Mouse (Mus musculus) kidney, adult 2 months (tissue): ENCODE measurements at regions not wholly inside any gene's neighbourhood (a gene's known extent, or its start where the extent isn't known, plus 50 kb on each side); places are given as distances from the start of the nearest gene placed in this dataset.

ENCODE experiments used
- DNase-seq: peaks from one replicate; pipeline ENCODE4 v3.0.0; 2021
- H3K27ac ChIP-seq: fragments of 200-500 bp; 2 replicates; pipeline ENCODE4 v1.5.1; 2012; ENCODE audit warnings: low read depth, low read length, control low read depth, inconsistent platforms; ENCODE audit not compliant: insufficient read depth
- H3K27me3 ChIP-seq: fragments of 200-500 bp; replicated peaks from 2 replicates; pipeline ENCODE4 v1.6.1; 2012; ENCODE audit warnings: mild to moderate bottlenecking, moderate library complexity, low read length, inconsistent platforms; ENCODE audit not compliant: control insufficient read depth, insufficient read depth
- H3K36me3 ChIP-seq: fragments of 200-500 bp; 2 replicates; pipeline ENCODE4 v1.6.1; 2012; ENCODE audit warnings: mild to moderate bottlenecking, moderate library complexity, low read length, inconsistent platforms; ENCODE audit not compliant: control insufficient read depth, insufficient read depth
- H3K4me1 ChIP-seq: fragments of 200-500 bp; 2 replicates; pipeline ENCODE4 v1.6.1; 2011; ENCODE audit warnings: low read length; ENCODE audit not compliant: control insufficient read depth, insufficient read depth
- H3K4me3 ChIP-seq: fragments of 200-500 bp; 2 replicates; pipeline ENCODE4 v1.5.1; 2011; ENCODE audit warnings: mild to moderate bottlenecking, low read depth, low read length, control low read depth; ENCODE audit not compliant: insufficient read depth
- CTCF ChIP-seq: fragments of 200-500 bp; conservative IDR thresholded peaks from 2 replicates; pipeline ENCODE4 v1.5.1; 2011; ENCODE audit warnings: low read depth, mild to moderate bottlenecking, control low read depth, low read length, moderate library complexity, mixed read lengths; ENCODE audit not compliant: insufficient read depth, insufficient read length
- POLR2A ChIP-seq: fragments of 200-500 bp; IDR thresholded peaks from one replicate; pipeline ENCODE4 v1.6.1; 2011; ENCODE audit warnings: low read depth, low read length, control low read depth
- WGBS: fragments of 180-500 bp; shearing (Covaris S2); methylation state at CpG from one replicate; pipeline ENCODE4 v1.1.7; 2018; 5-methylcytosine and 5-hydroxymethylcytosine counted together

DNA sequence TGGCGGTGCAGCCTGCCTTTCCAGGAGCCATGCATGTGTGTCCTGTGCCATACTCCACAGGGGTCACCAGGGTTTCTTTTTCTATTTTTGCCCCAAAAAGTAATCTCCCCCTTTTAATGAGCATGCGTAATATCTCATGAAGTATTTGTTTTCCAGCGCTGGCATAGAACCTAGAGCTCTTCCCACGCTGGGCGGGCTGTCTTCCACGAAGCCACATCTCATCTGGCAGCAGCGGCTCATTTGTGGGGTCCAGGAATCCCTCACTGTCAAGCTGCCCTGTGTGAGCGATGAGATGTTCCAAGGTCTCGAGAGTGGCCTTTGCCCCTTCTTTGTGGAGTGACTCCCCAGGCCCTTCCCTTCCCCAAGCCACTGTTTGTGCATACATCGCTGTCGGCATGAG lies 184.8 kb upstream of the Kcnab2 start:
- no peak for DNase-seq
- Histone ChIP-seq H3K27ac (no peak overlapping the region), H3K4me1 (no peaks in the 10 kb centered on the region), H3K27me3 (no peaks in the 10 kb centered on the region), H3K36me3 (no peaks in the 10 kb centered on the region), H3K4me3 (no peak overlapping the region)
- TF ChIP-seq POLR2A, result no peak
- no peak for TF ChIP-seq CTCF
- WGBS, result 64% methylated on average over 11 of the region's 11 CpGs

DNA sequence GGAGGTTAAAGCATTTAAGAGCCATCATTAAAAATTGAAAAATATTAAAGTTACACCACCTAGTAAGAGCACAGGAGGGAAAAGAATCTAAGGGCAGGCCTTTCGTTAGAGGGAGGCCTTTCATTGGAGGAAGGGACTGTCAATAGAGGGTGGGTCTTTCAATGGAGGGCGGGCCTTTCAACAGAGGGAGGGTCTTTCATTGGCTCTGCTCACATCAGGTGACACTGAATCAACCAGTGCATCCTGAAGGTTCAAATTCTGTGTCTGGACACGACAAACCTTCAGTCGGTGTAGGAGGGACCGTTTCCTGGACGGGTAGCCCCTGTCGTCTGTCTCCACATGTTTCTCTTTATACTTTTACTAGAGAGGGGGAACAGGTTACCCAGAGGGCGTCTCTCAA lies 172.5 kb upstream of the Kcnab2 start:
- no peak overlapping the region for H3K27ac ChIP-seq
- no peaks in the 10 kb centered on the region for H3K27me3 ChIP-seq
- WGBS, result 56% methylated on average over 8 of the region's 8 CpGs
- TF ChIP-seq POLR2A (no peak), CTCF (no peak)
- no peak overlapping the region for H3K4me3 ChIP-seq
- H3K4me1 ChIP-seq, result no peaks in the 10 kb centered on the region
- H3K36me3 ChIP-seq, result no peaks in the 10 kb centered on the region
- no peak for DNase-seq

DNA sequence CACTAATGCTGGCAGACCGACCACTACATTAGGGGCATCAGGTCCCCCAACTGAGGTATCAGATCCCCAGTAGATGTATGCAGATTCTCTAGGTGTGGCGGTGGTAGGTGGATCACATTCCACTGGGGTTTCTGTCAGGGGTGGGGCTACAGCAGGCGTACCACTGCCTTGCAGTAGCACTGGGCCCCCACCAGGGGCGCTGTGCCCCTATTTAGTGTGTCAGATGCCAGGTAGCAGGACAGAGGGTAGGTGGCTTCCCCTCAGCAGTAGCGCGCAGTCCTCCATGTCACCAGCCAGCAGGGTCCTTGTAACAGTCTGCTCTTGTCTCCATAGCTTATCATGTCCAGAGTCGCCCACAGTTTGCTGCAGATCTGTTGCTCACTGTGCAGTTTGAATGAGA lies 169.9 kb upstream of the Kcnab2 start:
- no peaks in the 10 kb centered on the region for H3K27me3 ChIP-seq
- no peak overlapping the region for H3K4me3 ChIP-seq
- 49% methylated on average over 7 of the region's 7 CpGs for WGBS
- TF ChIP-seq CTCF (peak; percentile 61), POLR2A (no peak)
- peak; percentile 26 for DNase-seq
- no peaks in the 10 kb centered on the region for H3K4me1 ChIP-seq
- no peak overlapping the region for H3K27ac ChIP-seq
- no peaks in the 10 kb centered on the region for H3K36me3 ChIP-seq

DNA sequence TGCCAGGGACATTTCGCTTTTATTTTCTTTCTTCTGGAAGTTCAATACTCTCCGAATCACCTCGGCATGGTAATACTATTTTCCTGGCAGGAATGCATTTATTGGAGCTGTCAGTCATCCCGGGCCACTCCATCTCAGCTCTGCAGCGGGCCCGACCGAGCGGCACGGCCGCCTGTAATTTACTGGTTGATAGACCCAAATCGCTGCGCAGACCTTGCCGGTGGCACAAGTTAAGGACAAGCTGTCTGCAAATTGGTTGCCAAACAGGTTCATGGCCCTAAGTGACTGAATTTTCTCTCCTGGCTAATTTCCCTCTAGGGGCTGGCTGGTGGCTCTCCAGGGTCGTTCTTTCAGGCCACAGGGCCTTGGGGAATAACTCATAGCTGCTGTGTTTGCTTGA lies 169.4 kb upstream of the Kcnab2 start:
- Histone ChIP-seq H3K4me1 (no peaks in the 10 kb centered on the region), H3K36me3 (no peaks in the 10 kb centered on the region), H3K27me3 (no peaks in the 10 kb centered on the region), H3K4me3 (no peak overlapping the region), H3K27ac (no peak overlapping the region)
- peak; percentile 4 for DNase-seq
- WGBS, result 64% methylated on average over 14 of the region's 14 CpGs
- no peak for TF ChIP-seq POLR2A
- no peak for TF ChIP-seq CTCF

DNA sequence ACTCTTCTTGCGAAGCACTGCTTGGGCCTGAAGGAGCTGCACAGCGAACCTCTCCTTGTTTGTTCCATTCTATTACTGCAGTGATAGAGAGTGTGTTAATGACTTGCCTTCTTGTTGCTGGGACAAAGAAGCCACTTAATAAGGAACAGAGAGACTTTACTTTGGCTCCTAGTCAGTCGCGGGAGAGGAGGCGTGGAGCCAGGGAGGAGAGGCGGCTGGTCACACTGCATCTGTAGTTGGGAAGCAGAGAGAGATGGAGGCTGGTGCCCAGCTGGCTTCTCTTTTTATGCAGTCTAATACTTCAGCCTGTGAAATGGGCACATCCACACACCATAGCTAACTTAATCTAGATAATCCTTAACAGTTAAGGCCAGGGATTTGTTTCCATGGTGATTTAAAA lies 159.4 kb upstream of the Kcnab2 start:
- Histone ChIP-seq H3K27me3 (no peaks in the 10 kb centered on the region), H3K4me1 (no peaks in the 10 kb centered on the region), H3K27ac (no peak overlapping the region), H3K36me3 (no peaks in the 10 kb centered on the region), H3K4me3 (no peak overlapping the region)
- TF ChIP-seq CTCF (no peak), POLR2A (no peak)
- DNase-seq, result no peak
- WGBS, result 70% methylated on average over 6 of the region's 6 CpGs

DNA sequence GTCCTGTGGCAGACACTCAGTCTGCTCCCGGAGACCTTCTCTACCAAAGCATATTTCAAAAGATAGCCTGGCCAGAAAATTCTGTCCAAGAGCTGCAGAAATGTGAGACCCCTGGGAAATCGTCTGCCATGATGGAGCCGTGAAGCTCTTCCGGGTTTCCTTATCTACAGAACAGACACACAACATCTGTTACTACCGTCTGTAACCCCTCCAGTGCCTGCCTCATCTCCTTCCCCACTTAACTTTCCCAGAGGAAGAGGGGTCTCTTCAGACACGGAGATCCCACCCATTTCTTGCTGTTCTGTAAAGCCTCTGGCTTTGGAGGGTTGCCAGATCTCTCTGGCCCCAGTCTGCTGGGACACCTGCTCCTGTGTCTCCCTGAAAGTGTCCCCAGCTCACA lies 156.2 kb upstream of the Kcnab2 start:
- no peaks in the 10 kb centered on the region for H3K27me3 ChIP-seq
- DNase-seq, result no peak
- no peak overlapping the region for H3K4me3 ChIP-seq
- H3K27ac ChIP-seq, result no peak overlapping the region
- TF ChIP-seq CTCF (no peak), POLR2A (no peak)
- no peaks in the 10 kb centered on the region for H3K36me3 ChIP-seq
- H3K4me1 ChIP-seq, result no peaks in the 10 kb centered on the region
- 37% methylated on average over 6 of the region's 6 CpGs for WGBS

DNA sequence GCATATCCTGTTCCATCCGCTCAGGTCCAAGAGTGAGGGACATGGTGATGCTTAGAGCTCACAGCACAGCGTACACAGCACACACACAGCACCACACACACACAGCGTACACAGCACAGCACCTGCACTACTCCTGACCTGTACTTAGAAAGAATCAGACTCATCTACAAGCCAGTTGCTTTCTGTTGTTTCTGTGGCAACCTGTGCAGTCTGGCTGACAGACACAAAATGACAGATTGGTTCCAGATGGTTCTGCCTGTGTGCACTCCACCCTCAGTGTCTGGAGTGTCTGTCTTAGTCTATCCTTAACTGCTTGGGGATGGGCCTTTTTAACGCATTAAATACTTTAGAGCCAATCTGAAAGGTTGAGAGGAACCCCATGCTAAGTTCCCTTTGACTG lies 150.4 kb upstream of the Kcnab2 start:
- WGBS, result 82% methylated on average over 4 of the region's 4 CpGs
- H3K27ac ChIP-seq, result no peak overlapping the region
- no peaks in the 10 kb centered on the region for H3K27me3 ChIP-seq
- no peak overlapping the region for H3K4me3 ChIP-seq
- H3K4me1 ChIP-seq, result no peaks in the 10 kb centered on the region
- no peak for DNase-seq
- H3K36me3 ChIP-seq, result no peaks in the 10 kb centered on the region
- TF ChIP-seq CTCF, result no peak
- no peak for TF ChIP-seq POLR2A

DNA sequence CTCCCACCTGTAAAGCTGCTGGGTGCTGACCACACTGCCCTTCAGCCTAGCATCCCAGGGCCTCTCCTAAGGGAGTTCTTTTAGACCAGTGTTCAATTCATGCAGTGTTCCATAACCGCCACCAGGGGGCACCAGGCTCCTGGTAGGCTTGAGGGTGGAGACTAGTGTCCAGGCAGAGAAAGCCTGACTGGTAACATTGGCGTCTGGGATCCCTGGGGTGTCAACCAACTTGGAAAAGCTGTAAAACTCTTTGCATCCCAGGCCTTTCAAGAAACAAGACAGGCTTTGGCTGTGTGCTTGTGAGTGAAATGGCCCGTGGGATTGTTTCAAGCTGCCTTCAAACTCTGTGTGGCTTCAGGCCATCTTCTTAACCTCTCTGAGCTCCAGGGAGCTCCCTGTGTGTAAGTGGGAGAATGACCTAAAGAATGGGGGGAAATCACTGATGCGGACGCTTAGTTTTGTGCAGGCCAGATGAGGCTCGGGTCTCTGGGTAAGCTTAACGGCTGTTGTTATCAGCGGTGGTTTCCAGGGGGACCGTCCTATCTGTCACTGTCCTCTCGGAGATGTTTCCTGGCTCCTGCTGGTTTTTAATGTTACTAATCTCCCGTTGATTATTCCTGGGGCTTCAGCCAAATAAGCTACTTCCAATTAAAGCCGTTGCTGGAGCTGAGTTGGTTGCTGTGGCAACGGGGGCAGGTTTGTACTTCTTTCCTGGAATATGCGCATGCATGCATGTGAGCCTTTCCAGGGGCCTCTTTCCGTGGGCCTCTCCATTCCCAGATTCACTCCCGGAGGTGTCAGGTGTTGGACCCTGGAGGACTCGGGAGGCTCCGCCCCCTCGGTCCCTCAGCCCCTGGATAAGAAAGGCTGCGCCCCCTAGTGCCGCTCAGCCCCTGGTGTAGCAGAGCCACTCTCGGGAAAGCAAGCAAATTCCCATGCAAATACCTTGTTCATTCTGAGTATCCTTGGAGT lies 147.6 kb upstream of the Kcnab2 start:
- Histone ChIP-seq H3K27me3 (no peaks in the 10 kb centered on the region), H3K4me1 (no peaks in the 10 kb centered on the region), H3K4me3 (no peak overlapping the region), H3K36me3 (no peaks in the 10 kb centered on the region), H3K27ac (no peak overlapping the region)
- DNase-seq, result peak; percentile 27
- TF ChIP-seq CTCF (peak; percentile 78), POLR2A (no peak)
- WGBS, result 4% methylated on average over 22 of the region's 22 CpGs
